Mouse (Mus musculus) MEL (cell line): ENCODE data around the gene Chl1. TPM values are rescaled to one million over a fixed set of nuclear protein-coding genes. Genes with fewer than 3 reads are reported as not detected.

Experiments
- DNase-seq: peaks from one replicate; pipeline ENCODE4 v3.0.0; 2011; ENCODE audit warnings: low read depth, low spot score
- H3K27ac ChIP-seq: 2 replicates; pipeline ENCODE4 v1.5.1; 2012; ENCODE audit warnings: low read depth, mild to moderate bottlenecking, control low read depth, low read length, moderate library complexity; ENCODE audit not compliant: control insufficient read depth
- H3K27me3 ChIP-seq, 2 experiments: fragments of 150-350 bp in 1 of 2; sonication (generic) in 1 of 2; 2 replicates each; pipeline ENCODE4 v1.6.1; 2012; ENCODE audit warnings: low read length in 2 of 2, mild to moderate bottlenecking in 2 of 2, improper control_type of control experiment in 1 of 2, moderate library complexity in 1 of 2; ENCODE audit not compliant: insufficient read depth in 2 of 2, control insufficient read depth in 1 of 2
- H3K36me3 ChIP-seq, 2 experiments: 2 replicates each; pipeline ENCODE4 v1.6.1; 2012 to 2014; ENCODE audit warnings: low read length in 2 of 2, improper control_type of control experiment in 1 of 2, inconsistent platforms in 1 of 2, mild to moderate bottlenecking in 1 of 2; ENCODE audit not compliant: insufficient read depth in 2 of 2, control insufficient read depth in 1 of 2
- H3K4me1 ChIP-seq, 2 experiments: fragments of 150-350 bp in 1 of 2; sonication (generic) in 1 of 2; 2 replicates each; pipeline ENCODE4 v1.6.1; 2012; ENCODE audit warnings: low read length in 2 of 2, improper control_type of control experiment in 1 of 2, mild to moderate bottlenecking in 1 of 2; ENCODE audit not compliant: insufficient read depth in 2 of 2, control insufficient read depth in 1 of 2
- H3K4me3 ChIP-seq, 2 experiments: fragments of 150-350 bp in 1 of 2; sonication (generic) in 1 of 2; 2 replicates each; pipeline ENCODE4 v1.5.1; 2012; ENCODE audit warnings: low read depth in 2 of 2, low read length in 2 of 2, mild to moderate bottlenecking in 2 of 2, moderate library complexity in 2 of 2, control low read depth in 1 of 2, improper control_type of control experiment in 1 of 2; ENCODE audit not compliant: control insufficient read depth in 1 of 2, insufficient read depth in 1 of 2
- H3K79me2 ChIP-seq: 2 replicates; pipeline ENCODE4 v1.6.1; 2012; ENCODE audit warnings: mild to moderate bottlenecking, low read length, moderate library complexity; ENCODE audit not compliant: control insufficient read depth, poor library complexity, insufficient read depth
- H3K9ac ChIP-seq: 2 replicates; pipeline ENCODE4 v1.6.1; 2012; ENCODE audit warnings: low read depth, mild to moderate bottlenecking, control low read depth, low read length, moderate library complexity; ENCODE audit not compliant: control insufficient read depth, poor library complexity, severe bottlenecking
- H3K9me3 ChIP-seq: fragments of 150-350 bp; sonication (generic); replicated peaks from 2 replicates; pipeline ENCODE4 v1.6.1; 2012; ENCODE audit warnings: mild to moderate bottlenecking, low read length, improper control_type of control experiment, moderate library complexity; ENCODE audit not compliant: insufficient read depth
- CTCF ChIP-seq, 3 experiments: IDR thresholded peaks in 2 of 3; conservative IDR thresholded peaks in 1 of 3; 2 replicates each; pipeline ENCODE4 v1.5.1; 2011 to 2012; ENCODE audit warnings: low read length in 3 of 3, low read depth in 2 of 3, mild to moderate bottlenecking in 2 of 3, improper control_type of control experiment in 1 of 3, inconsistent platforms in 1 of 3, mixed read lengths in 1 of 3, moderate library complexity in 1 of 3; ENCODE audit not compliant: control insufficient read depth in 1 of 3, insufficient read depth in 1 of 3, poor library complexity in 1 of 3, severe bottlenecking in 1 of 3
- GATA1 ChIP-seq: IDR thresholded peaks from 2 replicates; pipeline ENCODE4 v1.6.1; 2011; ENCODE audit warnings: low read depth, low read length, improper control_type of control experiment
- JUND ChIP-seq: IDR thresholded peaks from 2 replicates; pipeline ENCODE4 v1.6.1; 2011; ENCODE audit warnings: low read depth, mild to moderate bottlenecking, improper control_type of control experiment, low read length
- KAT2A ChIP-seq: conservative IDR thresholded peaks from 2 replicates; pipeline ENCODE4 v1.6.1; 2012; ENCODE audit warnings: low read depth, low read length, improper control_type of control experiment, inconsistent platforms
- MAFK ChIP-seq: IDR thresholded peaks from 2 replicates; pipeline ENCODE4 v1.6.1; 2011; ENCODE audit warnings: low read depth, mild to moderate bottlenecking, low read length, improper control_type of control experiment, borderline replicate concordance
- MAX ChIP-seq: IDR thresholded peaks from 2 replicates; pipeline ENCODE4 v1.6.1; 2011; ENCODE audit warnings: low read length, improper control_type of control experiment
- MEF2A ChIP-seq: IDR thresholded peaks from 2 replicates; pipeline ENCODE4 v1.6.1; 2014; ENCODE audit warnings: low read depth, mild to moderate bottlenecking, inconsistent platforms, low read length, improper control_type of control experiment; ENCODE audit not compliant: poor library complexity, insufficient replicate concordance, severe bottlenecking; ENCODE audit errors: extremely low read depth
- NELFE ChIP-seq: IDR thresholded peaks from 2 replicates; pipeline ENCODE4 v1.6.1; 2011; ENCODE audit warnings: low read depth, low read length, improper control_type of control experiment
- POLR2AphosphoS2 ChIP-seq: IDR thresholded peaks from 2 replicates; pipeline ENCODE4 v1.6.1; 2011; ENCODE audit warnings: low read length, improper control_type of control experiment
- TAL1 ChIP-seq: IDR thresholded peaks from 2 replicates; pipeline ENCODE4 v1.6.1; 2012; ENCODE audit warnings: mild to moderate bottlenecking, inconsistent platforms, low read length, moderate library complexity, mixed read lengths
- UBTF ChIP-seq: IDR thresholded peaks from 2 replicates; pipeline ENCODE4 v1.6.1; 2012; ENCODE audit warnings: low read depth, mild to moderate bottlenecking, inconsistent platforms, low read length, improper control_type of control experiment, moderate library complexity, borderline replicate concordance; ENCODE audit not compliant: insufficient read depth
- ZC3H11A ChIP-seq: IDR thresholded peaks from 2 replicates; pipeline ENCODE4 v1.6.1; 2012; ENCODE audit warnings: low read depth, mild to moderate bottlenecking, inconsistent platforms, low read length, improper control_type of control experiment
- ZKSCAN1 ChIP-seq: IDR thresholded peaks from 2 replicates; pipeline ENCODE4 v1.6.1; 2012; ENCODE audit warnings: low read depth, mild to moderate bottlenecking, inconsistent platforms, low read length, improper control_type of control experiment, moderate library complexity
- ZMIZ1 ChIP-seq: IDR thresholded peaks from 2 replicates; pipeline ENCODE4 v1.6.1; 2012; ENCODE audit warnings: low read depth, mild to moderate bottlenecking, inconsistent platforms, low read length, improper control_type of control experiment, moderate library complexity
- polyA plus RNA-seq, 2 experiments: library from polyadenylated mRNA; stranded (reverse) in 1 of 2; unstranded in 1 of 2; fragments of >175 nt in 1 of 2; fragments of >200 nt in 1 of 2; gene quantifications; 2 replicates each; pipeline versions ENCODE4 v1.2.1 to v1.2.4; 2012; ENCODE audit warnings: low replicate concordance in 2 of 2, low read depth in 1 of 2; ENCODE audit not compliant: insufficient read length in 2 of 2, insufficient read depth in 1 of 2, missing spikeins in 1 of 2
- total RNA-seq: library from RNA; depleted of rRNA; stranded (reverse); fragments of 300-350 nt; gene quantifications from 2 replicates; pipeline ENCODE4 v1.2.3, GENCODE M21; 2012

Chl1 gene
- total and polyA plus RNA-seq, 3 experiments: not detected

DNA sequence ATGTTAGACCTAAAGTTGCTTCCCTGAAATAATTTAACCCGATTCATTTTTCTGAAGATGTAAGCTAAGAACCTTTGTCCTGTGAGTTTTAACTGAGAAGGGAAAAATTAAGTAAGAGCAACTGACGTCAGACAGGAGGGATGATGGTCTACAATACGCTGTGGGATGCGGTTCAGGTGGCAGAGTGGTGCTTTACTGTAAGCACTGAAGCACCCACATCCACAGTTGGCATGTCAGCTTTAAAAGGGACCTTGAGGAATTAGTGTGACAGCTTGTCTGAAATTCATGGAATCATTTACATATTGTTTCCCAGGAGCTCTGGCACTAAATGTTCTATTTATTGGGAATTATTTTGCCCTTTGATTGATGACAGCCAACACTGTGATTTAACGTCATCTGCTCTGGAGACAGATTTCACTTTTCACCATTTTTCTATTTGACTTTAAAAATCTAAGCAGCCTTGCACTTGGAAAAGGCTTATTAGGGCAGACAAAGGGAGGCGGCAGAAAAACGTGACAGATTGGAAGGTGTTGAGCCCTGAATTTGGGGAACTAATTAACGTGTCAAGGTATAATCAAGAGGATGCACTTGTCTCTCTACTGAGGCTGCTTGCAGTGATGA, 3.3 kb downstream of the Chl1 start:
- H3K4me1 ChIP-seq: no peaks in the 10 kb centered on the region
- no peak overlapping the region for H3K27ac ChIP-seq
- no peak overlapping the region for H3K9ac ChIP-seq
- H3K36me3 ChIP-seq: no peaks in the 10 kb centered on the region
- TF ChIP-seq ZMIZ1 (no peak), NELFE (no peak), MEF2A (no peak), ZC3H11A (no peak), ZKSCAN1 (no peak), GATA1 (no peak), UBTF (no peak), POLR2AphosphoS2 (no peak)
- TF ChIP-seq, all 39 proteins: peak for 0
- H3K79me2 ChIP-seq: no peaks in the 10 kb centered on the region
- no peak for DNase-seq
- no peaks in the 10 kb centered on the region for H3K9me3 ChIP-seq
- no peaks in the 10 kb centered on the region for H3K27me3 ChIP-seq
- no peak overlapping the region for H3K4me3 ChIP-seq

DNA sequence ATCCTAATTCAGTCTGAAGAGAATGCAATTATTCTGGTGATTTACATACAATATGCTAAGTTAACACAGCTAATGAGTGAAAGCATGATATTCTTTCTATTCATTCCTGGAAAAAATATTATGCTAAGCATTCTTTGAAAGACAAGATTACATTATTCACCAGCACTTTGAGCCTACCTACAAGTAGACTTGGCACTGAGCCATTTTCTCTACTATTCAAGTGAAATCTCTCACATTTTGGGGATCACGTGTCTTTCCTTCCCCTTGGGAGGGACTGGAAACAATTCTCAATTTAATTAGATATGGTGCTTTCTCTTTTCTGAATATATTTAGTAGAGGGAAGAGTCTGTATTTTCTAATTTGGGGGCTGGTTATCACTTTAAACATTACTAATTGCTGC, 4.0 kb downstream of the Chl1 start:
- Histone ChIP-seq H3K4me3 (no peak overlapping the region), H3K36me3 (no peaks in the 10 kb centered on the region), H3K4me1 (no peaks in the 10 kb centered on the region), H3K9me3 (no peaks in the 10 kb centered on the region), H3K27me3 (no peaks in the 10 kb centered on the region), H3K9ac (no peak overlapping the region), H3K27ac (no peak overlapping the region), H3K79me2 (no peaks in the 10 kb centered on the region)
- DNase-seq: no peak
- no peak for TF ChIP-seq MAFK
- TF ChIP-seq TAL1: no peak

DNA sequence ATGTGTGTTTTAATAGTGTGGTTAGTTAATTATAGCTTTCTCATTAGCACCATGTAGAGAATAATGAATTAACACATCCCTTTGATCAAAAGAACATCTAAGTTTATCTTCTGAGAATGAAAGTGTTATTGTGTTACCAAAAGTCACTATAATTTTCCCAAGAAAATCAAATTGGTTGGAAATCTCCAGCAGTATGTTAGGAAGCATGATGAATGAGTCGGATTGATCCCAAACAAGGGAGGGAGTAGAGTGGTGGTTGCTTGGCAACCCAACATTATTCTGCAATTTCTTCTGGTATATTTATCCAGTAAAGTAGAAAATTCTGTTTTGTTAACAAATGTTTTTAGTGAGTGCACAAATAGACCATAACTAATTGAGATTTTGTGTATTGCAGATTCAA, 4.4 kb downstream of the Chl1 start:
- Histone ChIP-seq H3K27me3 (no peaks in the 10 kb centered on the region), H3K36me3 (no peaks in the 10 kb centered on the region), H3K27ac (no peak overlapping the region), H3K4me1 (no peaks in the 10 kb centered on the region), H3K9ac (no peak overlapping the region), H3K79me2 (no peaks in the 10 kb centered on the region), H3K4me3 (no peak overlapping the region), H3K9me3 (no peaks in the 10 kb centered on the region)
- TF ChIP-seq KAT2A (no peak), JUND (no peak), MAX (no peak), CTCF (IDR thresholded peaks at IDR 0.05 in 2 of 3, conservative IDR thresholded peaks at IDR 0.05 in 1 of 3; ENCODE audit: control insufficient read depth in 1 of 3, insufficient read depth in 1 of 3, low read depth in 2 of 3, low read length in 3 of 3, poor library complexity in 1 of 3, severe bottlenecking in 1 of 3) (no peak), ZC3H11A (no peak), UBTF (no peak)
- DNase-seq: no peak
